Mouse (Mus musculus): ENCODE data around the gene Fat3.

GRCm38 (mm10) chr9:15957816-15958215, 543.3 kb downstream of the Fat3 start:
- no peak for TF ChIP-seq CTCF (IDR thresholded peaks at IDR 0.05; ENCODE audit: control insufficient read depth, insufficient read depth, low read length)
- TF ChIP-seq POLR2A (IDR thresholded peaks at IDR 0.05; ENCODE audit: borderline replicate concordance, control insufficient read depth, low read depth, low read length) = no peak

All from bone marrow, adult 2 months (tissue).